Mouse (Mus musculus) myocyte (in vitro differentiated cells): ENCODE results near the gene Adam22. TPM values are rescaled to one million over a fixed set of nuclear protein-coding genes. Genes with fewer than 3 reads are reported as not detected.

Experiments used
- H3K27me3 ChIP-seq: one replicate; pipeline ENCODE4 v1.6.1; 2011; ENCODE audit not compliant: control insufficient read depth, insufficient read depth, insufficient read length
- H3K36me3 ChIP-seq: one replicate; pipeline ENCODE4 v1.6.1; 2011; ENCODE audit not compliant: control insufficient read depth, insufficient read depth
- H3K4me2 ChIP-seq: one replicate; pipeline ENCODE4 v1.6.1; 2011; ENCODE audit warnings: low read depth, control low read depth
- H3K4me3 ChIP-seq: one replicate; pipeline ENCODE4 v1.5.1; 2011; ENCODE audit warnings: mild to moderate bottlenecking, control low read depth, moderate library complexity
- H3K79me2 ChIP-seq: one replicate; pipeline ENCODE4 v1.6.1; 2011; ENCODE audit not compliant: control insufficient read depth, insufficient read depth
- H3ac ChIP-seq: one replicate; pipeline ENCODE4 v1.6.1; 2011; ENCODE audit not compliant: control insufficient read depth, insufficient read length
- CEBPB ChIP-seq: IDR thresholded peaks from 2 replicates; pipeline ENCODE4 v1.6.1; 2011; ENCODE audit warnings: mild to moderate bottlenecking, moderate library complexity; ENCODE audit not compliant: poor library complexity, insufficient read depth, severe bottlenecking
- E2F4 ChIP-seq: IDR thresholded peaks from one replicate; pipeline ENCODE4 v1.6.1; 2011; ENCODE audit warnings: mild to moderate bottlenecking, control low read depth, moderate library complexity; ENCODE audit not compliant: insufficient read depth
- MAX ChIP-seq: IDR thresholded peaks from one replicate; pipeline ENCODE4 v1.6.1; 2011; ENCODE audit warnings: low read depth, mild to moderate bottlenecking, control low read depth
- MYOD1 ChIP-seq, 3 experiments: IDR thresholded peaks; one replicate each; pipeline ENCODE4 v1.6.1; 2011; ENCODE audit warnings: control low read depth in 2 of 3, low read depth in 2 of 3, mild to moderate bottlenecking in 2 of 3, moderate library complexity in 1 of 3; ENCODE audit not compliant: insufficient read length in 2 of 3, control insufficient read depth in 1 of 3
- MYOG ChIP-seq, 3 experiments: IDR thresholded peaks; one replicate each; pipeline ENCODE4 v1.6.1; 2011; ENCODE audit warnings: control low read depth in 2 of 3, low read depth in 2 of 3, mild to moderate bottlenecking in 2 of 3; ENCODE audit not compliant: insufficient read length in 2 of 3, control insufficient read depth in 1 of 3, insufficient read depth in 1 of 3
- POLR2A ChIP-seq: IDR thresholded peaks from one replicate; pipeline ENCODE4 v1.6.1; 2011; ENCODE audit warnings: low read depth, mild to moderate bottlenecking, control low read depth, moderate library complexity; ENCODE audit not compliant: insufficient read length
- POLR2AphosphoS2 ChIP-seq: IDR thresholded peaks from one replicate; pipeline ENCODE4 v1.6.1; 2011; ENCODE audit warnings: low read depth, control low read depth; ENCODE audit not compliant: insufficient read length
- REST ChIP-seq: IDR thresholded peaks from one replicate; pipeline ENCODE4 v1.6.1; 2011; ENCODE audit warnings: mild to moderate bottlenecking, control low read depth, moderate library complexity; ENCODE audit not compliant: insufficient read depth, insufficient read length
- SRF ChIP-seq: IDR thresholded peaks from one replicate; pipeline ENCODE4 v1.6.1; 2011; ENCODE audit warnings: low read depth; ENCODE audit not compliant: control insufficient read depth, insufficient read length
- TCF12 ChIP-seq: IDR thresholded peaks from one replicate; pipeline ENCODE4 v1.6.1; 2011; ENCODE audit warnings: mild to moderate bottlenecking, control low read depth; ENCODE audit not compliant: poor library complexity, insufficient read depth, severe bottlenecking
- TCF3 ChIP-seq: IDR thresholded peaks from one replicate; pipeline ENCODE4 v1.6.1; 2011; ENCODE audit warnings: low read depth, control low read depth; ENCODE audit not compliant: insufficient read length
- USF1 ChIP-seq: IDR thresholded peaks from one replicate; pipeline ENCODE4 v1.6.1; 2011; ENCODE audit warnings: low read depth, mild to moderate bottlenecking, control low read depth, moderate library complexity
- polyA plus RNA-seq: library from polyadenylated mRNA; unstranded; fragments of >200 nt; fragmentation: generic; extraction: Trizol; gene quantifications from one replicate; pipeline ENCODE4 v1.2.1, GENCODE M21; 2012; ENCODE audit warnings: missing spikeins

Gene Adam22
- polyA plus RNA-seq, 1 experiment: 0.10 TPM

- Histone ChIP-seq H3K79me2 (no peaks in the 10 kb centered on the region), H3ac (no peak overlapping the region), H3K4me2 (no peak overlapping the region), H3K27me3 (no peaks in the 10 kb centered on the region), H3K36me3 (peaks cover 52% of the 10 kb centered on the region), H3K4me3 (no peak overlapping the region)
- TF ChIP-seq CEBPB (no peak), POLR2A (no peak), USF1 (no peak), E2F4 (no peak), REST (no peak), POLR2AphosphoS2 (no peak), MYOG (IDR thresholded peaks at IDR 0.05; ENCODE audit: control insufficient read depth in 1 of 3, insufficient read depth in 1 of 3, insufficient read length in 2 of 3, low read depth in 2 of 3) (no peak), TCF3 (no peak), TCF12 (no peak), SRF (no peak), MAX (no peak), MYOD1 (IDR thresholded peaks at IDR 0.05; ENCODE audit: control insufficient read depth in 1 of 3, insufficient read length in 2 of 3, low read depth in 2 of 3) (no peak)
Observed at GRCm38 (mm10) chr5:8397587-8398249, 29.8 kb upstream of the Adam22 start.

- Histone ChIP-seq H3K79me2 (no peaks in the 10 kb centered on the region), H3K36me3 (peaks cover 25% of the 10 kb centered on the region), H3ac (no peak overlapping the region), H3K4me2 (no peak overlapping the region), H3K4me3 (no peak overlapping the region), H3K27me3 (no peaks in the 10 kb centered on the region)
- TF ChIP-seq USF1: no peak
- no peak for TF ChIP-seq MYOG (IDR thresholded peaks at IDR 0.05; ENCODE audit: control insufficient read depth in 1 of 3, insufficient read depth in 1 of 3, insufficient read length in 2 of 3, low read depth in 2 of 3)
Observed at GRCm38 (mm10) chr5:8393891-8394583, 26.1 kb upstream of the Adam22 start.

DNA sequence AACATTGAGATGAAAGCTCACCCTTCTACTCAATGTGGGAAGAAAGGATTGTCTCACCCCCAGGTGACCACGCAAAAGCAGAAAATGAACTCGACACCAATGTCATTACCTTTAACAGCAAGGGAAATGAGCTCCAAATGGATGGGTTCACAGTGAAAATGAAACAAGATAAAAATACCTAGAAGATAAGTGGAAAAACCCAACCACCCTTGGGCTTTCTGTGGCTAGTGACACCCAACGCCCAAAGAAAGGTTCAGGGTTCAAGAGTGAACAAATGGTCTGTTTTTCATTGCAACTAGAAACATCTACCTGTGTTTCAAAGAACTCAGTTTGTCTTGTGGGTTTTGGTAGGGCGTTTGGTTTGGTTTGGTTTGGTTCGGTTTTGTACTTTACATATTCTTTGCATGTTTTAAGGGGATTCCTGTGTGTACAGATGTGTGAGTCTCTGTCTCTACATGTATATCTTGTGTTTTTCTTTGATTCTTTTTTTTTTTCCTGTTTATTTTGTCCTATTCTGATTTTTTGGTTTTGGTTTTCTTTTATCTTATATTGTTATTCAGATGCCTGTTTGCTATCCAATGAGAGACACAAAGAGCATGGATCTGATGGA, 6.4 kb upstream of the Adam22 start:
- H3K27me3 ChIP-seq: no peaks in the 10 kb centered on the region
- no peak overlapping the region for H3ac ChIP-seq
- no peak overlapping the region for H3K4me2 ChIP-seq
- H3K79me2 ChIP-seq: no peaks in the 10 kb centered on the region
- TF ChIP-seq CEBPB (no peak), POLR2AphosphoS2 (no peak), MYOG (IDR thresholded peaks at IDR 0.05; ENCODE audit: control insufficient read depth in 1 of 3, insufficient read depth in 1 of 3, insufficient read length in 2 of 3, low read depth in 2 of 3) (no peak), USF1 (no peak), TCF12 (no peak), TCF3 (no peak), POLR2A (no peak), E2F4 (no peak), MAX (no peak), REST (no peak), MYOD1 (IDR thresholded peaks at IDR 0.05; ENCODE audit: control insufficient read depth in 1 of 3, insufficient read length in 2 of 3, low read depth in 2 of 3) (no peak), SRF (no peak)
- no peak overlapping the region for H3K4me3 ChIP-seq
- H3K36me3 ChIP-seq: no peaks in the 10 kb centered on the region

GRCm38 (mm10) chr5:8373415-8373814, 5.5 kb upstream of the Adam22 start:
- no peaks in the 10 kb centered on the region for H3K27me3 ChIP-seq
- H3K79me2 ChIP-seq: no peaks in the 10 kb centered on the region
- H3ac ChIP-seq: no peak overlapping the region
- H3K4me3 ChIP-seq: no peak overlapping the region
- no peaks in the 10 kb centered on the region for H3K36me3 ChIP-seq
- TF ChIP-seq MYOG (IDR thresholded peaks at IDR 0.05; ENCODE audit: control insufficient read depth in 1 of 3, insufficient read depth in 1 of 3, insufficient read length in 2 of 3, low read depth in 2 of 3): no peak
- no peak for TF ChIP-seq TCF12
- no peak for TF ChIP-seq USF1
- no peak for TF ChIP-seq REST
- TF ChIP-seq MYOD1 (IDR thresholded peaks at IDR 0.05; ENCODE audit: control insufficient read depth in 1 of 3, insufficient read length in 2 of 3, low read depth in 2 of 3): no peak
- no peak for TF ChIP-seq E2F4
- TF ChIP-seq MAX: no peak
- TF ChIP-seq TCF3: no peak
- no peak for TF ChIP-seq SRF
- TF ChIP-seq POLR2A: no peak
- TF ChIP-seq POLR2AphosphoS2: no peak
- TF ChIP-seq CEBPB: no peak
- no peak overlapping the region for H3K4me2 ChIP-seq
